Mouse (Mus musculus): Measurements from ENCODE around the gene Elmo3.

Gene Elmo3

GRCm38 (mm10) chr8:105269075-105269458, 36.3 kb upstream of the Elmo3 start:
- no peaks in the 10 kb centered on the region for H3K27me3 ChIP-seq (ENCODE audit: control insufficient read depth, insufficient read depth, low read length, poor library complexity, severe bottlenecking)
- no peak for DNase-seq (ENCODE audit: low read depth, low spot score)

GRCm38 (mm10) chr8:105269461-105269947, 35.9 kb upstream of the Elmo3 start, which contains the start of gene Hsf4:
Gene Hsf4, plus strand, starts transcription at chr8:105269801.
- Histone ChIP-seq H3K27me3 (ENCODE audit: control insufficient read depth, insufficient read depth, low read length, poor library complexity, severe bottlenecking) (no peaks in the 10 kb centered on the region), H3K36me3 (ENCODE audit: control insufficient read depth, insufficient read depth, low read length, poor library complexity, severe bottlenecking) (no peaks in the 10 kb centered on the region)
- DNase-seq (ENCODE audit: low read depth, low spot score) = peak; percentile 61

More at GRCm38 (mm10) chr8:105269075-105269458, 36.3 kb upstream of the Elmo3 start:
- no peaks in the 10 kb centered on the region for H3K36me3 ChIP-seq (ENCODE audit: control insufficient read depth, insufficient read depth, low read length, poor library complexity, severe bottlenecking)

GRCm38 (mm10) chr8:105270101-105270915, 35.1 kb upstream of the Elmo3 start:
- Histone ChIP-seq H3K27me3 (ENCODE audit: control insufficient read depth, insufficient read depth, low read length, poor library complexity, severe bottlenecking) (no peaks in the 10 kb centered on the region), H3K36me3 (ENCODE audit: control insufficient read depth, insufficient read depth, low read length, poor library complexity, severe bottlenecking) (no peaks in the 10 kb centered on the region)
- peak; percentile 41 for DNase-seq (ENCODE audit: low read depth, low spot score)

DNA sequence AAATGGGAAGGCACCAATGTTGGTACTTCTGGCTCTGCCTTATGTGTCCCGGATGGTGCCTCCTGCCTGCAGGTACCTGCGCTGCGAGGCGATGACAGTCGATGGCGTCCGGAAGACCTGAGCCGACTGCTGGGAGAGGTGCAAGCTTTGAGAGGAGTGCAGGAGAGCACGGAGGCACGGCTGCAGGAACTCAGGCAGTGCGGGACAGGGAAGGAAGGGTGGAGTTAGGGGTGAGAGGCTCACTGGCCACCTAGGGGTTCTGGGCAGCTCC, 34.5 kb upstream of the Elmo3 start:
- no peak for DNase-seq (ENCODE audit: low read depth, low spot score)
- Histone ChIP-seq H3K27me3 (ENCODE audit: control insufficient read depth, insufficient read depth, low read length, poor library complexity, severe bottlenecking) (no peaks in the 10 kb centered on the region), H3K36me3 (ENCODE audit: control insufficient read depth, insufficient read depth, low read length, poor library complexity, severe bottlenecking) (no peaks in the 10 kb centered on the region)

DNA sequence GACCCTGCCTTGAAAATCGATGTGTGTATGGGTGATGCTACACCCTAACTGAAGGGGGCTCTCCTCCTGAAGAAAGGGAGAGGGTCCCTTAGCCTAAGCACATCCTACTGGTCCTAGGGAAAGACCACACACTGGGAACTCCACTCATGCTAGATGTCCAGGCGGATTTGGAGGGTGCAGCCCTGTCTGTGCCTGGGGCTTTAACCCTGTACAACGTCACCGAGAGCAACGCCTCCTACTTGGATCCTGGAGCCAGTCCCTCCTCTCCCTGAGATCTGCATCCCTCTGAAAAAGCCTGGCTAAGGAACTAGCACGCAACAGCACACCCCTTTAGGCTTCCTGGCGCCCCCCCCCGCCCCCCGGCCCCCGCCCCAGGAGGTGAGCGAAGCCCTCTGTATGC, 30.0 kb upstream of the Elmo3 start:
- no peak for DNase-seq (ENCODE audit: low read depth, low spot score)
- no peaks in the 10 kb centered on the region for H3K27me3 ChIP-seq (ENCODE audit: control insufficient read depth, insufficient read depth, low read length, poor library complexity, severe bottlenecking)
- no peaks in the 10 kb centered on the region for H3K36me3 ChIP-seq (ENCODE audit: control insufficient read depth, insufficient read depth, low read length, poor library complexity, severe bottlenecking)

DNA sequence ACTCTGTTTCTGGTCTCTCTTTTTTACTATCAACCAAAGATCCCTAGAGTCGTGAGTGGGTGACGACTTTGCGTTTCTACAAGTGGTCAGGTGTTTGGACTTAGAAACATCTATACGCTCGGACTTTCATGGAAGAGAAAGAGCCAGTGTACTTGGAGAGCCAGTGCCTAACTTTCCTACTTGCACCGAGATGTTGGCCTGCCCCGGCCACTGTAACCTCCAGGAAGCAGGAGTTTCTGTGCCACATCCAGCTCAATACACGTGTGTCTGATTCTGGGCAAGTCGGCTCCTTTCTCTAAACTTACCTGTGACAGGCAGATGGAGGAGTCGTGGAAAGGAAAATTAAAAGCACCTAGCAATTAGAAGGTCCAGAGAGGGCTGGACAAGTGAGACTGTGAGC, 29.6 kb upstream of the Elmo3 start, which contains the start of gene Nol3:
TSS of gene Nol3 (plus strand) at position 301 of the 400 bp plus-strand sequence.
- no peaks in the 10 kb centered on the region for H3K36me3 ChIP-seq (ENCODE audit: control insufficient read depth, insufficient read depth, low read length, poor library complexity, severe bottlenecking)
- DNase-seq (ENCODE audit: low read depth, low spot score) = no peak

DNA sequence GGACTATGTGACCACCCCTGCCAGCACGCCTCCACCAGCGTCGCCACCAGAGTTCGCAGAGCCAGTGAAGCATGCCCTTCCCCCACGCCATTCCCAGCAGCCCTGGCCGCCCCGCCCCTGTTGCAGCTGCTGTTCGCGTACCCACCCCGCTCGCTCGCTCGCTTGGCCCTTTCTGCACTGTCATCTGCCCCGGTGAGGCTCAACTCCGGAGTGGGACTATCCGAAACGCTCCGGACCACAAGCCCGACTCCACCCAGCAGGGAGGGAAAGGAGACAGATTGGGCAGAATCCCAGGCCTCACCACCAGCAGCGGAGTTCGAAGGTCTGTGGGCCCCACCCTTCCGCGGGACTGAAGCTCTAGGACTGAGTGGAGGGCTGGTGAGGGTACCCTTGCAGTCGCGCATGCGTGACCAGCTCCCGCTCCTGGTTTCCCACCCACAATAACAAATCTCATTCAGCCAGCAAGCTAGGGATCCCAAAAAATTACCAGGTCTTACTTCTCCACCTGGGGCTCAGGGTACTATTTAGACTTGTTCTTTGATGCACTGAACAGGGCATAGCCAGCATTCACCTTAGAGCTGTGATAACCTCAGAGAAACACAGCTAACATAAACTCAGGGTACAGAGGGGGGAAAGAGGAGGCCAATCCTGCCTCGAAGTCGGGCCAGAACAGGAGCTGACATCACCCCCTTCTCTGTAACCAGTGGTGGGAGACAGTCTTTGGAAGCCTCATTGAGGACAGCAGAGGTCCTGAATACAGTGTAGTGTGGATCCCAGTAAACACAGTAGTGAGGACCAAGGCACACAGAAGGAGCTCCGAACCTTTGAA, 28.9 kb upstream of the Elmo3 start:
- DNase-seq (ENCODE audit: low read depth, low spot score) = no peak
- H3K36me3 ChIP-seq (ENCODE audit: control insufficient read depth, insufficient read depth, low read length, poor library complexity, severe bottlenecking) = no peaks in the 10 kb centered on the region
- no peaks in the 10 kb centered on the region for H3K27me3 ChIP-seq (ENCODE audit: control insufficient read depth, insufficient read depth, low read length, poor library complexity, severe bottlenecking)

More for the DNA sequence above, 29.6 kb upstream of the Elmo3 start, which contains the start of gene Nol3:
- H3K27me3 ChIP-seq (ENCODE audit: control insufficient read depth, insufficient read depth, low read length, poor library complexity, severe bottlenecking) = no peaks in the 10 kb centered on the region

DNA sequence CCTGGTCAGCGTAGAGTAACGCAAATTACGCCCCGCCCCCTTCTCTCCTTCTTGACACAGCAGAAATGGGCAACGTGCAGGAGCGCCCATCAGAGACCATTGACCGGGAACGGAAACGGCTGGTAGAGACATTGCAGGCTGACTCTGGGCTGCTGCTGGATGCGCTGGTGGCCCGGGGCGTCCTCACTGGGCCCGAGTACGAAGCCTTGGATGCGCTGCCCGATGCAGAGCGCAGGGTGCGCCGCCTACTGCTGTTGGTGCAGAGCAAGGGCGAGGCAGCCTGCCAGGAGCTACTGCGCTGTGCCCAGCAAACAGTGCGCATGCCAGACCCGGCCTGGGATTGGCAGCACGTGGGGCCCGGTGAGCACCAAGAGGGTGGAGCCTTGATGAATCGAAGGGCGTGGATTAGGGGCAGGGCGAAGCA, 26.5 kb upstream of the Elmo3 start:
- no peaks in the 10 kb centered on the region for H3K36me3 ChIP-seq (ENCODE audit: control insufficient read depth, insufficient read depth, low read length, poor library complexity, severe bottlenecking)
- DNase-seq (ENCODE audit: low read depth, low spot score) = peak; percentile 59
- H3K27me3 ChIP-seq (ENCODE audit: control insufficient read depth, insufficient read depth, low read length, poor library complexity, severe bottlenecking) = no peaks in the 10 kb centered on the region

- Histone ChIP-seq H3K36me3 (ENCODE audit: control insufficient read depth, insufficient read depth, low read length, poor library complexity, severe bottlenecking) (no peaks in the 10 kb centered on the region), H3K27me3 (ENCODE audit: control insufficient read depth, insufficient read depth, low read length, poor library complexity, severe bottlenecking) (no peaks in the 10 kb centered on the region)
- DNase-seq (ENCODE audit: low read depth, low spot score) = no peak
Measured at GRCm38 (mm10) chr8:105280567-105280966, 24.8 kb upstream of the Elmo3 start.

GRCm38 (mm10) chr8:105281821-105282220, 23.6 kb upstream of the Elmo3 start:
- DNase-seq (ENCODE audit: low read depth, low spot score) = no peak
- no peaks in the 10 kb centered on the region for H3K27me3 ChIP-seq (ENCODE audit: control insufficient read depth, insufficient read depth, low read length, poor library complexity, severe bottlenecking)
- H3K36me3 ChIP-seq (ENCODE audit: control insufficient read depth, insufficient read depth, low read length, poor library complexity, severe bottlenecking) = no peaks in the 10 kb centered on the region

- DNase-seq (ENCODE audit: low read depth, low spot score) = no peak
- H3K27me3 ChIP-seq (ENCODE audit: control insufficient read depth, insufficient read depth, low read length, poor library complexity, severe bottlenecking) = no peaks in the 10 kb centered on the region
- no peaks in the 10 kb centered on the region for H3K36me3 ChIP-seq (ENCODE audit: control insufficient read depth, insufficient read depth, low read length, poor library complexity, severe bottlenecking)
Measured at GRCm38 (mm10) chr8:105282239-105282638, 23.2 kb upstream of the Elmo3 start.

GRCm38 (mm10) chr8:105283074-105283473, 22.3 kb upstream of the Elmo3 start:
- Histone ChIP-seq H3K36me3 (ENCODE audit: control insufficient read depth, insufficient read depth, low read length, poor library complexity, severe bottlenecking) (no peaks in the 10 kb centered on the region), H3K27me3 (ENCODE audit: control insufficient read depth, insufficient read depth, low read length, poor library complexity, severe bottlenecking) (no peaks in the 10 kb centered on the region)
- peak; percentile 71 for DNase-seq (ENCODE audit: low read depth, low spot score)

GRCm38 (mm10) chr8:105285514-105285913, 19.9 kb upstream of the Elmo3 start:
- no peak for DNase-seq (ENCODE audit: low read depth, low spot score)
- H3K27me3 ChIP-seq (ENCODE audit: control insufficient read depth, insufficient read depth, low read length, poor library complexity, severe bottlenecking) = no peaks in the 10 kb centered on the region

GRCm38 (mm10) chr8:105286907-105287306, 18.5 kb upstream of the Elmo3 start:
- DNase-seq (ENCODE audit: low read depth, low spot score) = no peak
- Histone ChIP-seq H3K36me3 (ENCODE audit: control insufficient read depth, insufficient read depth, low read length, poor library complexity, severe bottlenecking) (no peaks in the 10 kb centered on the region), H3K27me3 (ENCODE audit: control insufficient read depth, insufficient read depth, low read length, poor library complexity, severe bottlenecking) (no peaks in the 10 kb centered on the region)

More at GRCm38 (mm10) chr8:105285514-105285913, 19.9 kb upstream of the Elmo3 start:
- no peaks in the 10 kb centered on the region for H3K36me3 ChIP-seq (ENCODE audit: control insufficient read depth, insufficient read depth, low read length, poor library complexity, severe bottlenecking)

GRCm38 (mm10) chr8:105288231-105288630, 17.2 kb upstream of the Elmo3 start:
- no peaks in the 10 kb centered on the region for H3K27me3 ChIP-seq (ENCODE audit: control insufficient read depth, insufficient read depth, low read length, poor library complexity, severe bottlenecking)
- no peaks in the 10 kb centered on the region for H3K36me3 ChIP-seq (ENCODE audit: control insufficient read depth, insufficient read depth, low read length, poor library complexity, severe bottlenecking)
- no peak for DNase-seq (ENCODE audit: low read depth, low spot score)
